Mouse (Mus musculus): Measurements from ENCODE around the gene Palld.

GRCm38 (mm10) chr8:61476160-61476559, 426.3 kb downstream of the Palld start:
- TF ChIP-seq TAL1 (conservative IDR thresholded peaks at IDR 0.05; ENCODE audit: low read depth, low read length) (no peak), CTCF (IDR thresholded peaks at IDR 0.05; ENCODE audit: low read depth, low read length) (no peak), GATA1 (IDR thresholded peaks at IDR 0.05; ENCODE audit: borderline replicate concordance, low read length) (no peak), POLR2AphosphoS5 (IDR thresholded peaks at IDR 0.05; ENCODE audit: insufficient replicate concordance, low read depth, low read length) (no peak)
